Mouse (Mus musculus): Measurements from ENCODE around the gene Mid1.
"Not testable (repeated sequence)": the region's sequence is repeated elsewhere in the genome, so short reads cannot be mapped to it uniquely, and the experiment has no call there.

Gene Mid1

DNA sequence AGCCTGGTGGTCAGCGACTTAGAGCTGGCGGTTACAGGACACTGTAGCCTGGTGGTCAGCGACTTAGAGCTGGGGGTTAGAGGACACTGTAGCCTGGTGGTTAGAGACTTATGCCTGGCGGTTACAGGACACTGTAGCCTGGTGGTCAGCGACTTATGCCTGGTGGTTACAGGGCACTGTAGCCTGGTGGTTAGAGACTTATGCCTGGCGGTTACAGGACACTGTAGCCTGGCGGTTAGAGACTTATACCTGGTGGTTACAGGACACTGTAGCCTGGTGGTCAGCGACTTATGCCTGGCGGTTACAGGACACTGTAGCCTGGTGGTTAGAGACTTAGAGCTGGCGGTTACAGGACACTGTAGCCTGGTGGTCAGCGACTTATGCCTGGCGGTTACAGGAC lies 330.9 kb downstream of the Mid1 start:
- not testable (repeated sequence) for DNase-seq (ENCODE audit: low read depth, low spot score)

DNA sequence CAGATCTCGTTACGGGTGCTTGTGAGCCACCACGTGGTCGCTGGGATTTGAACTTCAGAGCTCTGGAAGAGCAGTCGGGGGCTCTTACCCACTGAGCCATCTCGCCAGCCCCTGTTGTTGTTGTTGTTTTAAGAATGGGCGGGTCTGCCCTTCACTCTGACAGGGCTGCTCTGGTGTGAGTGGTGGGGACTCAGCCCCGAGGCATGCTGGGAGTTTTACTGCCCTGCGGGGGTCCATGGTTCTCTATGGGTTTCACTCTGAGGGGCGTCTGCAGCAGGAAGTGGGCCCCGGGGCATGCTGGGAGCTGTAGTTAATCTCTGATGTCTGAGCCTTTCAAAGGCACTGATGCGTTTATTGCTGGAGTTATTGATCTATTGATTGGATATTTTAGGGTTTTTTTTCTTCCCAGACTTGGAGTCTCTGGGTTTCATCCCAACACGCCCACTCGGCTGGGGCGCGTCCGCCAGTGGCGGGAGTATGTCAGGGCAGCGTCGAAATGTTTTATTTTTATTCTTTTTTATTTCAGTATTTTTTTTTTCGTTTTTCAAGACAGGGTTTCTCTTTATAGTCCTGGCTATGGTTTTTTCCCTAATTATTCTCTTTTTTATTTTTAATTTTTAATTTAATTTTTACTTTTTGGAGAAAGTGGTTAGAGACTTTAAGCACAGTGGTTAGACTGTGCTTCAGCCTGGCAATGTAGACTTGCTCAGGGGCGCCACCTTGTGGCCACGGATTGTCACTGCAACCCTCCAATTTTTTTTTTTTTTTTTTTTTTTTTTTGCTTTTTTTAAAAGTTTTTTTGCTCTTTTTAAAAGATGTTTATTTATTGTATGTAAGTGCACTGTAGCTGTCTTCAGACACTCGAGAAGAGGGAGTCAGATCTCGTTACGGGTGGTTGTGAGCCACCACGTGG lies 332.6 kb downstream of the Mid1 start:
- DNase-seq (ENCODE audit: low read depth, low spot score): peak; percentile 100

DNA sequence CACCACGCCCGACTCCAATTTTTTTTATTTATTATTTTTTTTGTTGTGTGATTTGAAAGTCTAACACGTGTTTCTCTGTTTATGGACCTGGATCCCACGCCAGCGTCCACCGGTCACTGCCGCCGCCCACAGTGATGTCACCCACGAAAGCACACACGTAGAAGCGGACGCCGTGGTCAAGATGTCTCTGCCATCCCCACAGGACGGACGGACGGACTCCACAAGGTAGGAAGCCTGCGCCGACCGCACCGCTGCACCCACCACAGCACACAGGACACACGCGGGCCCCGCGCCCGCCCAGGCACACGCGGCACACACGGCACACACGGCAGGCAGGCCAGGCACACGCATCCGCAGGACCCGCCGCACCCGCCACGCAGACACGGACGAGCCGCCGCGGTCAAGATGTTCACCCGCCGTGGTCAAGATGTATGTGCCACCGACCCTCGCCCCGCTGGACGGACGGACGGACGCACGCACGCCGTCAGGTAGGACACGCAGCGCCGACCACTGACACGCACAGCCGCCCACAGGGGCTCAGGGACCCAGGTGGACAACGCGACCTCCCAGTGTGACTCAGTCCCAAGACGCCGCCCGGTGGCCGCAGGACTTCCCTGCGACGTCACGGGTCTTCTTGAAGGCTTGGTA lies 333.7 kb downstream of the Mid1 start:
- DNase-seq (ENCODE audit: low read depth, low spot score): not testable (repeated sequence)

DNA sequence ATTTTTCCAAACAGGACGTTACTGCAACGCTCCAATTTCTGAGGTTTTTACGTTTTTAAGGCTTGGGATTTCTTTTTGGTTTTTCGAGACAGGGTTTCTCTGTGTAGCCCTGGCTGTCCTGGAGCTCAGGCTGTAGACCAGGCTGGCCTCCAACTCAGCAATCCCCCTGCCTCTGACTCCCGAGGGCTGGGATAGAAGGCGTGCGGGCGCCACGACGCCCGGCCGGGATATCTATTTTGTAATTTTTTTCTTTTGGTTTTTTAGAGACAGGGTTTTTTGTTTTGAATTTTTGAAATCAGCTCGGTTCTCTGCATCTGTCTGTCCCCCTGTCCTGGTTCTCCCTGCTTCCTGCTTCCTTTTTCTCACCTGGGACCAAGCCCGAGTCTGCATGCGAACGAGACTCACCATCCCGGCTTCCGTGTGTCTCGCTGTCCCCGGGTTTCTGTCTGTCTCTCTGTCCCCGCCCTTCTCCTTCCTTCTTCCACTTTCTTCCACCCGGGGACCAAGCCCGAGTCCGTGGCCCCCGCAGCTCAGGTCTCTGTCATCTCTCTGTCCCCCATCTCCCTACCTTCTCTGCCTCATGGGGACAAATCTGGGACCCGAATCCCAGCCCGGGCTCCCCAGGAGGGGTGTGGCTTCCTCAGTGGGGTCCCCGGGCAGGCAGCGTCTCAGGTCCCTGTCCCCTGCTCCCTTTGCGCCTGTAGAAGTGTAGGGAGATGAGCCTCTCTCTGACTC lies 334.4 kb downstream of the Mid1 start:
- not testable (repeated sequence) for DNase-seq (ENCODE audit: low read depth, low spot score)

DNA sequence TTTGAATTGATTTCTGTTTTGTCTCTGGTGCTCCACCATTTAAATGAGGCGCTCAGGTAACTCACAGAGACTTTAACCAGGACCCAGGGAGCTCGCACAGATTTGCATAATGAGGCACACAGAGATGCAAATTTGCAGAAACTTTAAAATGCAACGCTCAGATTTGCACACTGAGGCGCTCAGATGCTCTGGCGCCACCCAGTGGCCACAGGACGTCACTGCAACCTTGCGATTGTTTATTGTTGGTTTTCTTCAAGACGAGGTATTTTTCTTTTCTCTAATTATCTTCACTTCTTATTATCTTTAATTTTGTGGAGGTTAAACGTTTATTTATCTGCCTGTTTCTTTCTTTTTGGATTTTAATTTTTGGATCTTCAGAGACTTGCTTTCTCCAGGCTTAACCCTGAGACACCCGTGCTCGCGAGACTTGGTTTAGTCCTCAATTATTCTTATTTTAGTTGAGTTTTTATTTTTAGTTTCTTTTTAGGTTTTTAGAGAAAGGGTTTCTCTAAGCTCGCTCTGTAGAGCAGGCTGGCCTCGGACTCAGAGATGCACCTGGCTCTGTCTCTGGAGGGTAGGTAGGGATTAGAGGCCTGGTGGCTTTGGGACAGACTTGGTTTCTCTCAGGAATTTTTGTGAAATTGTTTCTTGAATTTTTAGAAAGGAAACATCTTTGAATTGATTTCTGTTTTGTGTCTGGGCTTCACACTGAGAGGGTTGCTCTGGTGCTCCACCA lies 335.1 kb downstream of the Mid1 start:
- DNase-seq (ENCODE audit: low read depth, low spot score): peak; percentile 94

DNA sequence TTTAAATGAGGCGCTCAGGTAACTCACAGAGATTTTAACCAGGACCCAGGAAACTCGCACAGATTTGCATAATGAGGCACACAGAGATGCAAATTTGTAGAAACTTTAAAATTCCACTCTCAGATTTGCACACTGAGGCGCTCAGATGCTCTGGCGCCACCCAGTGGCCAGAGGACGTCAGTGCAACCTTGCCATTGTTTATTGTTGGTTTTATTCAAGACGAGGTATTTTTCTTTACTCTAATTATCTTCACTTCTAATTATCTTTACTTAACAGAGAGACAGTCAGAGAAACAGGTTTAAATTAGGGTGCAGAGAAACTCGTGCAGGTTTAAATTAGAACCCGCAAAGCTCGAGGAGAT lies 335.7 kb downstream of the Mid1 start:
- peak; percentile 97 for DNase-seq (ENCODE audit: low read depth, low spot score)

DNA sequence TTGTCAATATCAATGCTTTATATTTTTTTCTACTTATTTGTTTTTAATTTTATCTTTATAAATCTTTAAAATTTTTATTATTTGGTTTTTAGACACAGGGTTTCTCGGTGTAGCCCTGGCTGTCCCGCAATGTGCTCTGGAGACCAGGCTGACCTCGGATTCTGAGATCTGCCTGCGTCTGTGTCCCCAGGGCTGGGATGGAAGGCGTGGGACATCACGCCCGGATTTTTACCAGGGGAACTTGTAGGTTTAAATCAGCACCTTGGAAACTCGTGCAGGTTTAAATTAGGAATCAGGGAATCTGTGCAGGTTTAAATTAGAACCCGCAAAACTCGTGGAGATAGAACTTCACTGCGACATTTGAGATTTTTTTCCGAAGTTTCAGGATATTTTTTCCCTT lies 336.2 kb downstream of the Mid1 start:
- DNase-seq (ENCODE audit: low read depth, low spot score): not testable (repeated sequence)

DNA sequence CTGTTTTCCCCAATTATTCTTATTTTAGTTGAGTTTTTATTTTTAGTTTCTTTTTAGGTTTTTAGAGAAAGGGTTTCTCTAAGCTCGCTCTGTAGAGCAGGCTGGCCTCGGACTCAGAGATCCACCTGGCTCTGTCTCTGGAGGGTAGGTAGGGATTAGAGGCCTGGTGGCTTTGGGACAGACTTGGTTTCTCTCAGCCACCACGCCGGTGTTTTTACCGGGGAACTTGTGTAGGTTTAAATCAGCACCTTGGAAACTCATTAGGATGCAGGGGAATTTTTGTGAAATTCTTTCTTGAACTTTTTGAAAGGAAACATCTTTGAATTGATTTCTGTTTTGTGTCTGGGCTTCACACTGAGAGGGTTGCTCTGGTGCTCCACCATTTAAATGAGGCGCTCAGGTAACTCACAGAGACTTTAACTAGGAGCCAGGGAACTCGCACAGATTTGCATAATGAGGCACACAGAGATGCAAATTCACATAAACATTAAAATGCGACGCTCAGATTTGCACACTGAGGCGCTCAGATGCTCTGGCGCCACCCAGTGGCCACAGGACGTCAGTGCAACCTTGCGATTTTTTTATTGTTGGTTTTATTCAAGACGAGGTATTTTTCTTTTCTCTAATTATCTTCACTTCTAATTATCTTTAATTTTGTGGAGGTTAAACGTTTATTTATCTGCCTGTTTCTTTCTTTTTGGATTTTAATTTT lies 336.9 kb downstream of the Mid1 start:
- peak; percentile 93 for DNase-seq (ENCODE audit: low read depth, low spot score)
